Comparison of ENCODE assay signal across 15 mouse cellular contexts in the genomic region with DNA sequence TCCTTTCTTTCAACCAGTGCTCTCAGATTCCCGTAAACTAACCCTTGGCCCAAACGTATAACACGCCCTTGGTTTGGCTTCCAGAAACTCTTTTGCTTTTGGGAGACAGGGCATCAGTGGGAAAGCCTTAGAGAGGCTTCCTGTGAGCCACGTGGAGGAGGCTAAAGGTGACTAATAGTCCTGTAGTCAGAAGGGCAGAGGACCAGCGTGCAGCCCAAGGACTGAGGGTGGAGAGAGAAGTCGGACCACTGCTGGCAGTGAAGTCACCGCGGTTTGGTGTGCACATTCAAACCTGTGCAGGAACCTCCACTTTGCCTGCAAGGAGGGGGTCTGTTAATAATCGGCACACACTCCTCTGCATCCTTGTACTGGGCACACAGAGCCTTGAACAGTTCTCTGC.
A peak's percentile ranks its signal among the peaks of the same experiment; 100 is the strongest.
DNase-seq lines count a peak whose midpoint lies in the region; ATAC-seq and TF ChIP-seq lines count a peak whose summit lies in the region.
"Had no signal": no experiment of that assay in that cellular context is flagged by ENCODE, and none has a peak within 500 bp of the region (broad histone marks: within the 10 kb centered on the region; RNA-seq: fewer than 3 reads in every experiment).

No protein-coding gene starts in this region.

- no peak for DNase-seq in embryonic facial prominence, embryonic 10.5 days (ENCODE audit: low spot score)
- DNase-seq in kidney, adult 2 months, result peak; percentile 24
- no peak for DNase-seq in kidney, adult 18-20 months
- no peak for DNase-seq in kidney, postnatal 0 days (ENCODE audit: low spot score)
- no peak for DNase-seq in thymus, postnatal 14 days
- no peak for DNase-seq in urinary bladder, postnatal 25 days (ENCODE audit: low spot score)
- DNase-seq: B cell, adult 2 months; cerebellum, adult 11-12 months; embryo, embryonic 11 days; right cerebral cortex, postnatal 4 days; thymus, adult 18-20 months had no signal

- TF ChIP-seq CTCF in kidney, adult 2 months (conservative IDR thresholded peaks at IDR 0.05; ENCODE audit: insufficient read depth, insufficient read length, low read depth, low read length), result no peak
- TF ChIP-seq CTCF in kidney, postnatal 0 days (IDR thresholded peaks at IDR 0.05; ENCODE audit: low read depth), result no peak

- ATAC-seq in embryonic facial prominence, embryonic 12.5 days (ENCODE audit: insufficient number of reproducible peaks, insufficient read depth, low FRiP score, low TSS enrichment), result no peak
- no peak for ATAC-seq in kidney, postnatal 0 days (replicated peaks; ENCODE audit: low FRiP score, low read depth)

- no peak for TF ChIP-seq POLR2A in kidney, adult 2 months (IDR thresholded peaks at IDR 0.05; ENCODE audit: low read depth, low read length)

- H3K36me3 ChIP-seq in embryonic facial prominence, embryonic 12.5 days, result peaks cover 11% of the 10 kb centered on the region
- H3K36me3 ChIP-seq in embryonic facial prominence, embryonic 10.5 days (replicated peaks), result peaks cover 81% of the 10 kb centered on the region
- no peaks in the 10 kb centered on the region for H3K36me3 ChIP-seq in kidney, adult 2 months (ENCODE audit: control insufficient read depth, insufficient read depth, low read length)
- H3K36me3 ChIP-seq in kidney, postnatal 0 days (ENCODE audit: insufficient read depth, low read length), result no peaks in the 10 kb centered on the region
- H3K36me3 ChIP-seq: midbrain, embryonic 15.5 days had no signal

- no peak overlapping the region for H3K9ac ChIP-seq in embryonic facial prominence, embryonic 12.5 days
- no peak overlapping the region for H3K9ac ChIP-seq in kidney, postnatal 0 days (ENCODE audit: low read depth, low read length)
- H3K9ac ChIP-seq: midbrain, embryonic 15.5 days had no signal

- no peaks in the 10 kb centered on the region for H3K27me3 ChIP-seq in embryonic facial prominence, embryonic 12.5 days
- H3K27me3 ChIP-seq in embryonic facial prominence, embryonic 10.5 days (replicated peaks; ENCODE audit: low read depth, poor library complexity, severe bottlenecking), result no peaks in the 10 kb centered on the region
- no peaks in the 10 kb centered on the region for H3K27me3 ChIP-seq in kidney, adult 2 months (replicated peaks; ENCODE audit: control insufficient read depth, insufficient read depth, low read length)
- H3K27me3 ChIP-seq in kidney, postnatal 0 days (ENCODE audit: insufficient read depth, low read length), result no peaks in the 10 kb centered on the region
- H3K27me3 ChIP-seq: midbrain, embryonic 15.5 days had no signal

- H3K4me1 ChIP-seq in embryonic facial prominence, embryonic 12.5 days, result peaks cover 26% of the 10 kb centered on the region
- H3K4me1 ChIP-seq in embryonic facial prominence, embryonic 10.5 days, result 0 out of 2 replicates have a peak, but pooled peaks cover 9% of the 10 kb centered on the region
- H3K4me1 ChIP-seq in kidney, adult 2 months (ENCODE audit: control insufficient read depth, insufficient read depth, low read length), result peaks cover 16% of the 10 kb centered on the region
- H3K4me1 ChIP-seq in brown adipose tissue, adult 24 weeks (ENCODE audit: control insufficient read depth, insufficient read depth, insufficient read length, low read length), result peaks cover 12% of the 10 kb centered on the region; the same call in 1 of the 2 replicates
- peaks cover 9% of the 10 kb centered on the region; the same call in 1 of the 2 replicates for H3K4me1 ChIP-seq in kidney, postnatal 0 days (replicated peaks; ENCODE audit: insufficient read depth, low read length)
- H3K4me1 ChIP-seq: hindbrain, embryonic 10.5 days had no signal

- WGBS in embryonic facial prominence, embryonic 12.5 days, result 71% methylated on average over 9 of the region's 9 CpGs
- WGBS in embryonic facial prominence, embryonic 10.5 days, result 85% methylated on average over 9 of the region's 9 CpGs
- WGBS in kidney, adult 2 months, result 36% methylated on average over 9 of the region's 9 CpGs
- 50% methylated on average over 9 of the region's 9 CpGs for WGBS in kidney, postnatal 0 days

- H3K4me3 ChIP-seq in embryonic facial prominence, embryonic 12.5 days, result no peak overlapping the region
- H3K4me3 ChIP-seq in embryonic facial prominence, embryonic 10.5 days, result no peak overlapping the region
- H3K4me3 ChIP-seq in kidney, adult 2 months (ENCODE audit: insufficient read depth, low read depth, low read length), result no peak overlapping the region
- no peak overlapping the region for H3K4me3 ChIP-seq in brown adipose tissue, adult 24 weeks (ENCODE audit: insufficient read depth, low read depth, low read length)
- no peak overlapping the region for H3K4me3 ChIP-seq in kidney, postnatal 0 days (replicated peaks; ENCODE audit: low read depth, low read length)
- H3K4me3 ChIP-seq: hindbrain, embryonic 10.5 days; midbrain, embryonic 15.5 days had no signal

- H3K27ac ChIP-seq in embryonic facial prominence, embryonic 12.5 days, result peak overlapping the region; percentile 77
- H3K27ac ChIP-seq in embryonic facial prominence, embryonic 10.5 days (replicated peaks), result no peak overlapping the region
- peak overlapping the region; percentile 41; the same call in 1 of the 2 replicates for H3K27ac ChIP-seq in kidney, adult 2 months (ENCODE audit: insufficient read depth, low read depth, low read length)
- H3K27ac ChIP-seq in brown adipose tissue, adult 24 weeks (replicated peaks; ENCODE audit: low read depth, low read length), result peak overlapping the region; percentile 83
- H3K27ac ChIP-seq in kidney, postnatal 0 days, result peak overlapping the region; percentile 51; the same call in 1 of the 2 replicates
- H3K27ac ChIP-seq: hindbrain, embryonic 10.5 days; midbrain, embryonic 15.5 days had no signal

- no peaks in the 10 kb centered on the region for H3K9me3 ChIP-seq in embryonic facial prominence, embryonic 12.5 days
- H3K9me3 ChIP-seq in embryonic facial prominence, embryonic 10.5 days, result no peaks in the 10 kb centered on the region
- H3K9me3 ChIP-seq in kidney, postnatal 0 days (replicated peaks; ENCODE audit: low read length), result no peaks in the 10 kb centered on the region
- H3K9me3 ChIP-seq: hindbrain, embryonic 10.5 days; midbrain, embryonic 15.5 days had no signal

- no peak overlapping the region for H3K4me2 ChIP-seq in embryonic facial prominence, embryonic 12.5 days (replicated peaks)
- H3K4me2 ChIP-seq in kidney, postnatal 0 days (ENCODE audit: low read length), result peak overlapping the region; percentile 19; the same call in 1 of the 2 replicates
- H3K4me2 ChIP-seq: midbrain, embryonic 15.5 days had no signal
